Mouse (Mus musculus): ENCODE measurements around the gene Ppp1r2.

DNA sequence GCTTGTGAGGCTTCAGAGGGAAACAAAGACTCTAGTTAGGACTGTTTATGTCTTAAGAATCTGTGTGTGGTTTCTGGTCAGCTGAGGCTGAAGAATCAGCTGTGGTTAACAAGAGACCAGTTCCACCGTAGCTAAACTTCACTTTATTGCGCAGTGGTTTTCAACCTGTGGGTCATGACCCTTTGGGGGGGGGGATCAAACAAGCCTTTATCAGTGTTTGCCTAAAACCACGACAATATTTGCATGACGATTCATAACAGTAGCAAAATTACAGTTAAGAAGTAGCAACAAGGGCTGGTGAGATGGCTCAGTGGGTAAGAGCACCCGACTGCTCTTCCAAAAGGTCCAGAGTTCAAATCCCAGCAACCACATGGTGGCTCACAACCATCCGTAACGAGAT, 69.4 kb downstream of the Ppp1r2 start:
- no peak for TF ChIP-seq CTCF (IDR thresholded peaks at IDR 0.05; ENCODE audit: low read depth)
- TF ChIP-seq EP300 (IDR thresholded peaks at IDR 0.05; ENCODE audit: low read depth): no peak
